Mouse (Mus musculus): ENCODE measurements around the gene Cntrob. TPM values are rescaled to one million over a fixed set of nuclear protein-coding genes. Genes with fewer than 3 reads are reported as not detected.

Gene Cntrob
- polyA plus RNA-seq, 1 experiment from 2014 or later = 12.6 TPM

DNA sequence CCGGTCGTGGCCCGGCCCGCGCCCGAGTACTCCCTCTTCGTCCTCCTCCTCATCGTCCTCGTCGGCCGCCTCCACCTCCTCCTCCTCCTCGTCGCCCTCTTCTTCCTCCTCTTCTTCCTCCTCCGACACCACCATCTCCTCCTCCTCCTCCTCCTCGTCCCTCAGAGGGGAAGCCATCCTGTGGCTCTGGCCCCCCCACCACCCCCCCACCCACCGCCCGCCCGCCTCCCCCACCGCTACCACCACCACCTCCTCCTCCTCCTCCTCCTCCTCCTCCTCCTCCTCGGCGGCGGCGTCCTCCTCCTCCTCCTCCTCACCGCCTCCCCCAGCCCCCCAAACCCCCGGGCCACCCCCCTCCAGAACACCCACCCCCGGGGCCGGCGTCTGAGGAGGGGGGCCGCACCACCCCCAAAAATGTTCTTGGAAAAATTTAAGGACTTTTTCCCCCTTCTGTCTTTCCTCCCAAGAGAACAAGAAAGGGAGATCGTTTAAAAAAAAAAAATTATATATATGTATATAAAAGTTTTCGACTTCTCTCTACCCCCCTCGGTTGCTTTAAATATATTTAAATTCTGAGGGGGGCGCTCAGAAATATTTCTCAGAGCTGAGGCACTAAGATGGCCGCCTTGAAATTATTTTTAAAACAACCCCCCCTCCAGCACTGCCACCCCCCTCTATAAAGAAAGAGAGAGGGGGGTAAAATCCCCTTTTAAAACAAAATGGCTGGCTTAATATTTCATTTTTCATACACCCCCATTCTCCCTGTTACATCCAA, 45.8 kb upstream of the Cntrob start, which contains the start of gene Chd3:
Chd3 (minus strand) TSS at position 192 of the 775 bp plus-strand sequence.
- no peak for TF ChIP-seq CTCF (IDR thresholded peaks at IDR 0.05; ENCODE audit: low read depth)
- Histone ChIP-seq H3K9ac (ENCODE audit: low read depth, low read length) (peak within 1 kb of the TSS; percentile 100), H3K4me2 (ENCODE audit: low read length) (peak within 1 kb of the TSS; percentile 89), H3K9me3 (replicated peaks; ENCODE audit: low read length) (no peaks in the 10 kb centered on the region), H3K27ac (peak within 1 kb of the TSS; percentile 100), H3K4me1 (replicated peaks; ENCODE audit: insufficient read depth, low read length) (peaks cover 33% of the 10 kb centered on the region), H3K27me3 (ENCODE audit: insufficient read depth, low read length) (no peaks in the 10 kb centered on the region), H3K4me3 (replicated peaks; ENCODE audit: low read depth, low read length) (peak within 1 kb of the TSS; percentile 99), H3K36me3 (ENCODE audit: insufficient read depth, low read length) (peaks cover 9% of the 10 kb centered on the region; the same call in 1 of the 2 replicates)
- peak; percentile 67 for DNase-seq (ENCODE audit: low spot score)
- WGBS = under 1% methylated on average over 17 of the region's 34 CpGs
- no peak for ATAC-seq (replicated peaks; ENCODE audit: low FRiP score, low read depth)

DNA sequence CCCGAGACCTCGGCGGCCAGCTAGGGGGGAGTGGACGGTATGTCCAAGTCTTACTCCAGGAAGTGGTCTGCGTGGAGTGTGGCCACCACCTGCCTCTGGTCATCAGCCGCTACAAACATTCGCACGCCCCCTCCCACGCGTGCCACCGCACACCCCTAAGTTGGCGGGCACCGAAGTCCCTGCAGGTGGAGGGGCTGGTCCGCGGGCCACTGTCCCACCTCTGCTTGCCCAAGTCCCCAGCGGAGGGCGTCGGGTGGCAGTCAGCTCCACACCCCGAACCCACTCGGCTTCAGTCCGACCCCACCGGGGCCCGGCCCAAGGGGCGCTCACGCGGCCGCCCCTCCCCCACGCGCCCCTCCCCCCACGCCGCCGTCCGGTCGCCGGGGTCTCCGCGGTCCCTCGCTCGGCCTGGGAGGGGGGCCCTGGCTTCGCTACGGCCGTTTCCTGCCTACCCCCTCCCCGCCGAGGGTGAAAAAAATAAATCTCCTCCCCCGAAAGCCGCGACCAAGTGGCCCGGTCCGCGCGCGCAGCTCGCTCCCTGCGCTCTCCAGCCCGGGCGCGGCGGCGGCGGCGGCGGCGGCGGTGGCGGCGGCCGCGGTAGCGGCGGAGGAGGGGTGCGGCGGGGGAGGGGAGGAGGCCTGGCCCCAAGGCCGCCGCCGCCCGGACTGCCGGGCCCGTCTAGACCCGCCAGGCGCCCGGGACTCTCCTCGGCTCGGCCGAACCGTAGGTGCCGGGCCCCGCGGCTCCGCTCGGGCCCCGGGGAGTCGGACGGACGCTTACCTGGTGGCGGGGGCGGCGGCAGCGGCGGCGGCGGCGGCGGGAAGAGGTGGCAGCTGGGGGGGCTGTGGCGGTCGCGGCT, 45.0 kb upstream of the Cntrob start:
- Histone ChIP-seq H3K9me3 (replicated peaks; ENCODE audit: low read length) (no peaks in the 10 kb centered on the region), H3K9ac (ENCODE audit: low read depth, low read length) (peak overlapping the region; percentile 100), H3K27ac (peak overlapping the region; percentile 100), H3K36me3 (ENCODE audit: insufficient read depth, low read length) (peaks cover 6% of the 10 kb centered on the region; the same call in 1 of the 2 replicates), H3K4me1 (replicated peaks; ENCODE audit: insufficient read depth, low read length) (peaks cover 41% of the 10 kb centered on the region), H3K4me2 (ENCODE audit: low read length) (peak overlapping the region; percentile 89), H3K4me3 (replicated peaks; ENCODE audit: low read depth, low read length) (peak overlapping the region; percentile 99), H3K27me3 (ENCODE audit: insufficient read depth, low read length) (no peaks in the 10 kb centered on the region)
- DNase-seq (ENCODE audit: low spot score) (peak; percentile 70), ATAC-seq (replicated peaks; ENCODE audit: low FRiP score, low read depth) (peak; percentile 18; the same call in 1 of the 2 replicates)
- no peak for TF ChIP-seq CTCF (IDR thresholded peaks at IDR 0.05; ENCODE audit: low read depth)
- WGBS = under 1% methylated on average over 75 of the region's 106 CpGs

DNA sequence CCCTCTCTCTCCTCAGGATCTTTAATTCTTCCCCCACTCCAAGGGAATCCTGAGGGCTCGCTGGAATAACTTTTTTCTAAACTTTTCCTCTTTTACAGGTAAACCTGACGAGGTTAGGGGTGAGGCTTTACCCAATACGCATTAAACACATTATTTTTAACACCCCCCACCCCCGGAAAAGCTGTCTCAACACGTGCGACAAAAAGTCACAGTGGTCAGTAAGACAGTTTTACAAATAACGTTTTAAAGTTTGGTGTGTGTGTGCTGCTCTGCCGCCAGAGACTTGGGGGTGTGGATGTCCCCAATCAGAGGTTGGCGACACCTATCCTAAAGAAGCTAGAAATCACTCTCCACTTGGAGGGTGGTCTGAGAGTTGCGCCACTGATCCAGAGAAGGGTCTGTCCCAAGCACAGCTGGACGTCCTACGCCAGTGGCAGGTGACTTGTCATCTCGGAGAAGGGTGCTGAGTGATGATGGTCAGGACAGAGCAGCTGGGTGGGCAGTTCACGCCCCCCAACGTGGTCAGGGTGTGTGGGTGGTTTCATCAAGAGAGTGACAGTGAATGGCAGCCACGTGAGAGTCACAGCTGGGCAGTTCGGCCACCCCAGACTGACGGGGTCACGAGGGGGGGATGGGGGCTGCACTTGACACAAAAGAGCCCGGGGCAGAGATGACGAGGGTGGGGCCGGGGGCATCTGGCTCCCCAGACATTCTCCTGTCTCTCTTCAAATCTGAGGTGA, 44.2 kb upstream of the Cntrob start:
- Histone ChIP-seq H3K36me3 (ENCODE audit: insufficient read depth, low read length) (peaks cover 2% of the 10 kb centered on the region; the same call in 1 of the 2 replicates), H3K9me3 (replicated peaks; ENCODE audit: low read length) (no peaks in the 10 kb centered on the region), H3K4me3 (replicated peaks; ENCODE audit: low read depth, low read length) (peak overlapping the region; percentile 99), H3K27me3 (ENCODE audit: insufficient read depth, low read length) (no peaks in the 10 kb centered on the region), H3K4me1 (replicated peaks; ENCODE audit: insufficient read depth, low read length) (peaks cover 41% of the 10 kb centered on the region), H3K9ac (ENCODE audit: low read depth, low read length) (peak overlapping the region; percentile 100), H3K27ac (peak overlapping the region; percentile 100), H3K4me2 (ENCODE audit: low read length) (peak overlapping the region; percentile 89)
- WGBS = 1% methylated on average over 22 of the region's 22 CpGs
- DNase-seq (ENCODE audit: low spot score) (peak; percentile 54), ATAC-seq (replicated peaks; ENCODE audit: low FRiP score, low read depth) (peak; percentile 22)
- TF ChIP-seq CTCF (IDR thresholded peaks at IDR 0.05; ENCODE audit: low read depth) = no peak

DNA sequence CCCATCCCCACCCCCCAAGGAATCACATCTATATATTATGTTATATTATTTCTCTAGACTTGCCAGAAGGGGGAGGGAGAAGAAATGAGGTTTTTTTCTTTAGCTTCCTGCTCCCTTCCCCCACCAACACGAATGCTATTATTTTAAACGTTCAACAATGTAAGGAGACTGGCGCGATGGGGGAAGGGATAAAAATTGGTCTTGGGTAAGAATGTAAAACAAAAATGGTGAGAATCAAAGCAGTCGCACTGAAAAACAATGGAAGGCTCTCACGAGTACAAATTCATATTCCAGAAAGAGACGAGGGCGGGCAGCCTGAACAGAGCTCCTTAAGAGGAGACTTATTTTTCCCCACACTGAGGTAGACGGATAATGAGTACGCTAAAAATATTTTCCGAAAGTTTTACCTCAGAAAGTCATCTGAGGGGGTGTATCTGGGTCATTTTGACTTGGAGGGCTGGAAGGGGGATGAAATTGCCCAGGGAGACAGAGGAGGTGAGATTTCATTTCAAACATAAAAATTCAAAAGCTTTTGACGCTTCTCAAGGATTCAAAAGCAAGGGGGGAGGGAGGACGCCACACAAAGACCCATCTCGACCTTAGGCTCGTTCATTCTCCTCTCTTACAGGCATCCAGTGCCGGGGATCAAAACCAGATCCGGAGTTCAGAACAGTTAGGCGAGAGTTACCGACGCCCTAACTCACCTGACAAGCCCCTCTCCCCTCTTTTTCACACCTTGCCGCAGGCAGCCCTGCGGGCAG, 43.5 kb upstream of the Cntrob start:
- 1% methylated on average over 22 of the region's 22 CpGs for WGBS
- H3K4me3 ChIP-seq (replicated peaks; ENCODE audit: low read depth, low read length) = peak overlapping the region; percentile 99
- H3K27me3 ChIP-seq (ENCODE audit: insufficient read depth, low read length) = no peaks in the 10 kb centered on the region
- peak overlapping the region; percentile 89 for H3K4me2 ChIP-seq (ENCODE audit: low read length)
- H3K36me3 ChIP-seq (ENCODE audit: insufficient read depth, low read length) = peaks cover 8% of the 10 kb centered on the region; the same call in 1 of the 2 replicates
- ATAC-seq (replicated peaks; ENCODE audit: low FRiP score, low read depth) (no peak), DNase-seq (ENCODE audit: low spot score) (peak; percentile 57)
- TF ChIP-seq CTCF (IDR thresholded peaks at IDR 0.05; ENCODE audit: low read depth) = peak; percentile 22; the same call in 1 of the 2 replicates
- H3K9ac ChIP-seq (ENCODE audit: low read depth, low read length) = peak overlapping the region; percentile 100
- H3K4me1 ChIP-seq (replicated peaks; ENCODE audit: insufficient read depth, low read length) = peaks cover 38% of the 10 kb centered on the region
- no peaks in the 10 kb centered on the region for H3K9me3 ChIP-seq (replicated peaks; ENCODE audit: low read length)
- H3K27ac ChIP-seq = peak overlapping the region; percentile 100

DNA sequence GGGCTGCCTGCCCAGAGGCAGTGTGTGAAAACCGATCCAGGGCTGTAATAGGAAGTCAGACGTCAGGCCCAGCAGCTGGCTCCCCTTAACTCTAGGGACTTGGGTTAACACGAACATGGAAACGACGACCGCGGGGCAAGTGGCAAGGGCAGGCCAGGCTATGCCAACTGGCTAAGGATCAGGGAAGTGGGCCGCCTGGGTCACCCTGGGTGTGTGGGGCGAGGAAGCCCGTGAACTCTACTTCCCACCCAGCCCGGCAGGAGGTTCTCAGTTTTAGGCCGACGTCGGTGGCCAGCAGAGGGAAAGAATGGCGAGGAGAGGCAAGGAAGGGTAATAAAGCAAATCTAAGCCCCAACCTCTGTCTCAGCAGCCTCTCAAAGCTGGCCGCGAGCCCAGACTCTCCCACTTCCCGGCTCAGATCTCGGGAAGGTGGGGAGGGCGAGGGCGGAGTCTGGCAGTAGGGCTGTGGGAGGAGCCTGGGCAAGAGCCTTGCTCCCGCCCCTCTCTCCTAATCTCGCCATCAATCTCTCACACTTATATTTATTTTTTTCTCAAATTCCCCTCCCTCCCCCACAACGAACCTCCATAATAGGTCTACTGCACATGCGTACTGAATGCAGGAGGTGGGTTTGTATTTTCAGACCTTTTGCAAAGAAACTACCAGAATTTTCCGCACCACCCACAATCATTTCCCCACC, 42.7 kb upstream of the Cntrob start:
- Histone ChIP-seq H3K4me2 (ENCODE audit: low read length) (peak overlapping the region; percentile 89), H3K9me3 (replicated peaks; ENCODE audit: low read length) (no peaks in the 10 kb centered on the region), H3K27ac (peak overlapping the region; percentile 100), H3K9ac (ENCODE audit: low read depth, low read length) (peak overlapping the region; percentile 61), H3K36me3 (ENCODE audit: insufficient read depth, low read length) (peaks cover 15% of the 10 kb centered on the region), H3K4me1 (replicated peaks; ENCODE audit: insufficient read depth, low read length) (peaks cover 31% of the 10 kb centered on the region), H3K27me3 (ENCODE audit: insufficient read depth, low read length) (no peaks in the 10 kb centered on the region), H3K4me3 (replicated peaks; ENCODE audit: low read depth, low read length) (peak overlapping the region; percentile 99)
- WGBS = under 1% methylated on average over 26 of the region's 26 CpGs
- DNase-seq (ENCODE audit: low spot score) = peak; percentile 100
- TF ChIP-seq CTCF (IDR thresholded peaks at IDR 0.05; ENCODE audit: low read depth) = peak; percentile 20
- peak; percentile 72 for ATAC-seq (replicated peaks; ENCODE audit: low FRiP score, low read depth)
